Mouse (Mus musculus) testis, adult 2 months (tissue): Measurements from ENCODE around the gene Lrch3. TPM values are rescaled to one million over a fixed set of nuclear protein-coding genes. Genes with fewer than 3 reads are reported as not detected.
A peak's percentile ranks its signal among the peaks of the same experiment; 100 is the strongest.
"Not testable (repeated sequence)": the region's sequence is repeated elsewhere in the genome, so short reads cannot be mapped to it uniquely, and the experiment has no call there.

Source experiments
- H3K27ac ChIP-seq: fragments of 200-500 bp; 2 replicates; pipeline ENCODE4 v1.5.1; 2012; ENCODE audit warnings: low read depth, low read length; ENCODE audit not compliant: control insufficient read depth, insufficient read depth
- H3K27me3 ChIP-seq: fragments of 200-500 bp; 2 replicates; pipeline ENCODE4 v1.6.1; 2012; ENCODE audit warnings: mild to moderate bottlenecking, low read length, moderate library complexity; ENCODE audit not compliant: control insufficient read depth, insufficient read depth
- H3K36me3 ChIP-seq: fragments of 200-500 bp; 2 replicates; pipeline ENCODE4 v1.6.1; 2012; ENCODE audit warnings: mild to moderate bottlenecking, low read length; ENCODE audit not compliant: control insufficient read depth, insufficient read depth
- H3K4me1 ChIP-seq: fragments of 200-500 bp; 2 replicates; pipeline ENCODE4 v1.6.1; 2012; ENCODE audit warnings: low read length; ENCODE audit not compliant: control insufficient read depth, insufficient read depth
- H3K4me3 ChIP-seq: fragments of 200-500 bp; 2 replicates; pipeline ENCODE4 v1.5.1; 2012; ENCODE audit warnings: low read depth, mild to moderate bottlenecking, low read length, moderate library complexity, mixed read lengths; ENCODE audit not compliant: control insufficient read depth
- CTCF ChIP-seq: fragments of 200-500 bp; IDR thresholded peaks from 2 replicates; pipeline ENCODE4 v1.5.1; 2012; ENCODE audit warnings: low read depth, mild to moderate bottlenecking, inconsistent platforms, low read length, moderate library complexity; ENCODE audit not compliant: control insufficient read depth, insufficient read depth, insufficient replicate concordance
- POLR2A ChIP-seq: fragments of 200-500 bp; IDR thresholded peaks from 2 replicates; pipeline ENCODE4 v1.6.1; 2012; ENCODE audit warnings: low read depth, mild to moderate bottlenecking, inconsistent platforms, low read length, moderate library complexity; ENCODE audit not compliant: control insufficient read depth
- polyA plus RNA-seq: library from polyadenylated mRNA; depleted of rRNA; stranded (reverse); fragments of >200 nt; gene quantifications from 2 replicates; pipeline ENCODE4 v1.2.3, GENCODE M21; 2012

Gene Lrch3
- polyA plus RNA-seq, 1 experiment: 15.4 TPM

GRCm38 (mm10) chr16:33043268-33043667, 129.4 kb downstream of the Lrch3 start:
- Histone ChIP-seq H3K36me3 (peaks cover 1% of the 10 kb centered on the region), H3K4me3 (no peak overlapping the region)

DNA sequence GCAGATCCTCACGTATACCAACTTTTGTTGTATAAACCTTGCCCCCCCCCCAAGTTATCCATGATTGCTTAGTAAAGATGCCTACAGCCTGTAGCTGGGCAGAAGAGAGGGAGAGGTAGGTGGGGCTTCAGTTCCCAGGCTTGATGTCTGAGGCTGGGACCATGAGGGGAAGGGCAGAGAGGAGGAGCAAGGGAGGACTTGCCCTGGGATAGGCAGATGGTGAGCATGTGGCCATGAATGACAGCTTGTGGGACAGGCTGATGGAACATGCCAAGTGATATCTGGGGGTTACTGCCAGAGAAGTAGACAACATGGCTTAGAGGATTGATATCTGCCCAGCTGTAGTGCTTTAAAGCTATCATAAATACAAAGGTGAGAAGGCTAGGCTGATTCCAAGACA, 134.1 kb downstream of the Lrch3 start:
- Histone ChIP-seq H3K4me3 (no peak overlapping the region), H3K27ac (no peak overlapping the region), H3K27me3 (no peaks in the 10 kb centered on the region), H3K36me3 (peaks cover 1% of the 10 kb centered on the region), H3K4me1 (no peaks in the 10 kb centered on the region; the same call in 1 of the 2 replicates)
- TF ChIP-seq POLR2A (no peak), CTCF (no peak)

More at GRCm38 (mm10) chr16:33043268-33043667, 129.4 kb downstream of the Lrch3 start:
- Histone ChIP-seq H3K27ac (no peak overlapping the region), H3K4me1 (no peaks in the 10 kb centered on the region), H3K27me3 (no peaks in the 10 kb centered on the region)
- TF ChIP-seq POLR2A (no peak), CTCF (no peak)

GRCm38 (mm10) chr16:33048686-33049085, 134.8 kb downstream of the Lrch3 start:
- no peaks in the 10 kb centered on the region; the same call in 1 of the 2 replicates for H3K4me1 ChIP-seq
- no peak overlapping the region for H3K4me3 ChIP-seq
- no peak overlapping the region for H3K27ac ChIP-seq
- no peak for TF ChIP-seq CTCF
- TF ChIP-seq POLR2A: no peak
- H3K36me3 ChIP-seq: peaks cover 1% of the 10 kb centered on the region
- no peaks in the 10 kb centered on the region for H3K27me3 ChIP-seq

- H3K36me3 ChIP-seq: peaks cover 2% of the 10 kb centered on the region
- H3K27me3 ChIP-seq: no peaks in the 10 kb centered on the region
- TF ChIP-seq POLR2A (no peak), CTCF (no peak)
- no peak overlapping the region for H3K4me3 ChIP-seq
- H3K4me1 ChIP-seq: no peaks in the 10 kb centered on the region; the same call in 1 of the 2 replicates
- no peak overlapping the region for H3K27ac ChIP-seq
Observed at GRCm38 (mm10) chr16:33049809-33050208, 135.9 kb downstream of the Lrch3 start.

DNA sequence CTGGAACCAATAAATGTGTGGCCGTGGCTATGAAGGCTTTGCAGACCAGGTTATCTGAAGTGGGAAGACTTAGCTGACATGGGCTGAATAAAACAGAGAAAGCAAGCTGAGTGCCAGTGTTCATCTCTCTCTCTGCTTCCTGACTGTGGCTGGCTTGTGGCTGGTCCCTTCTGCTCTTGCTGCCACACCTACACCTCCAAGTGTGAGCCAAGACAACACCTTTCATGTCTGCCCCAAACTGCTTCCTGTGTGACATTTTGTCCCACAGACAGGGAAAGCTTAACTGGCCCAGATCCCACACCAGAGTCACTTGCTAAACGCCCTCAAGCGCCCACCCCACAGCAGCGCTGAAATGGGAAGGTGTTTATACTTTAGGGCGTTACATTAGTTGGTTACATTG, 139.2 kb downstream of the Lrch3 start:
- no peaks in the 10 kb centered on the region for H3K27me3 ChIP-seq
- H3K4me1 ChIP-seq: peaks cover 2% of the 10 kb centered on the region
- TF ChIP-seq CTCF: no peak
- no peak for TF ChIP-seq POLR2A
- H3K27ac ChIP-seq: no peak overlapping the region
- peaks cover 5% of the 10 kb centered on the region for H3K36me3 ChIP-seq
- peak overlapping the region; percentile 43 for H3K4me3 ChIP-seq

DNA sequence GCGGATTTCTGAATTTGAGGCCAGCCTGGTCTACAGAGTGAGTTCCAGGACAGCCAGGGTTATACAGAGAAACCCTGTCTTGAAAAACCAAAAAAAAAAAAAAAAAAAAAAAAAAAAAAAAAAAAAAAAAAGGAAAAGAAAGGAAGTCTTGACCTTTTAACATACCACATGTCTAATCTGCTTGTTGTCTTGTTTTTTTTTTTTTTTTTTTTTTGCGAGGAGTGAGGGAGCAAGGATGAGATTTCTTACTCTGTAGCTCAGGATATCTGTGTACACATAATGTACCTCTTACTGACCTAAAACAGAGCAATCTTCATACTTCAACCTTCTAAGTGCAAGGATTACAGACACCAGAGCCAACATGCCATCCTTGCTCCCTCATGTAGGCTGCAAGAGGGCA, 141.0 kb downstream of the Lrch3 start:
- H3K27me3 ChIP-seq, H3K27ac ChIP-seq, H3K4me1 ChIP-seq, H3K36me3 ChIP-seq: not testable (repeated sequence)
- peak overlapping the region; percentile 68; the same call in 1 of the 2 replicates for H3K4me3 ChIP-seq

GRCm38 (mm10) chr16:33055655-33056054, 141.8 kb downstream of the Lrch3 start:
- Histone ChIP-seq H3K4me1 (peaks cover 2% of the 10 kb centered on the region), H3K4me3 (peak overlapping the region; percentile 94), H3K27me3 (no peaks in the 10 kb centered on the region), H3K27ac (peak overlapping the region; percentile 96), H3K36me3 (peaks cover 6% of the 10 kb centered on the region)
- no peak for TF ChIP-seq POLR2A
- no peak for TF ChIP-seq CTCF
